Mouse (Mus musculus) cerebellum, postnatal 25 days (tissue): Measurements from ENCODE around the gene Efemp2.
A peak's percentile ranks its signal among the peaks of the same experiment; 100 is the strongest.

Experiments used
- DNase-seq, 2 experiments: peaks; one replicate each; pipeline ENCODE4 v3.0.0; 2021; ENCODE audit warnings: mixed read lengths in 2 of 2

Efemp2 gene

DNA sequence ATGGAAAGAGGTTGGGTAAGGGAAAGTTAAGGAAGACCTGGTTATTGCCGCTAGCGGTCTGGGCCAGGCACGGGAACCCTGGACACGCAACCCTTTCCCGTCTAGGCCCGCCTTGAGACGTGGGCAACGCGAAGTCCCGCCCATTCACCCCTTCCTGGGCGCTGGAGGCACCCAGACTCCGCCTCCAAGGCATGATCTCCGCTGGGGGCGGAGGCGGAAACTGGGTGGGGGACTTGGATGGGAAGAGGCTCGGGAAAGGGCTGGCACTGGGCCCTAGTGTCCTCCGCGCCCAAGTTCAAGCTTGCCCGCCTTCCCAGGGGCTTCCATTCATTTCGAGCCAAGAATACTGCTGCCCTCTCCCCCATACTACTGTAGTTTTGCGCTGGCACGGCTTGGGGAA is at the start of gene Efemp2:
TSS of gene Efemp2 (plus strand) at position 235 of the 400 bp plus-strand sequence.
- peak; percentile 56 to 76 for DNase-seq

DNA sequence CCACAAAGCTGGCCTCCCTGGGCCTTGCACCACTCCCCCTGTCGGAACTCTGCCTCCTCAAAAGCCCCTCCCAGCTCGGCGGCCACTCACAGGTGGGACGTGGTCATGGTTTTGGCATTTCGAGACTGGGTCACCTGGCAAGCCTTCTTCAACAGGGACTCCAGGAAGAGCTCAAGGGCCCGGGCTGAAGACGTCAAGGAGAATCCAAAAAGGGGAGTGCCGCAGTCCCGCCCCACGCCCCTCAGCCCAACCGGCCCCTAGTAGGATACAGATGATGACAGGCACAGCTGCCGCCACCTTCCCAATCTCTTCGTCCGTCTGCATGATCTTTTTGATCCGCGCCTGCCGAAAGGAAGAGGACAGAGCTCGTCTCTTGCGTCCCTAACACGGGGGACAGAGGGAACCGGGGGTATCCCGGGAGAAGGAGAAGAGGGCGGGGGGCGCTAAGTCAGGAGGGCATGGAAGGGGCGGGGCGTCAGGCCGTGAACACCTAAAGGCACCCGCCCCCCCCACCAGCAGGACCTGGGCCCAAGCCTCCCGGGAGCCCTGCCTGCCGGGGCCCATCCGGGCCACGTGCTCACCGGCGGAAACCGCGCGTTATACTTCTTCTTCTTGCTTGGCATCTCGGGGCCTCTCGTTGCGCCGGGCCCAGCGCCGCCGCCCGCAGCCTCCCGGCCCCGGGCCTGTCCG is 49.5 kb upstream of the Efemp2 start:
- peak in 1 of 2 experiments; percentile 87 for DNase-seq

DNA sequence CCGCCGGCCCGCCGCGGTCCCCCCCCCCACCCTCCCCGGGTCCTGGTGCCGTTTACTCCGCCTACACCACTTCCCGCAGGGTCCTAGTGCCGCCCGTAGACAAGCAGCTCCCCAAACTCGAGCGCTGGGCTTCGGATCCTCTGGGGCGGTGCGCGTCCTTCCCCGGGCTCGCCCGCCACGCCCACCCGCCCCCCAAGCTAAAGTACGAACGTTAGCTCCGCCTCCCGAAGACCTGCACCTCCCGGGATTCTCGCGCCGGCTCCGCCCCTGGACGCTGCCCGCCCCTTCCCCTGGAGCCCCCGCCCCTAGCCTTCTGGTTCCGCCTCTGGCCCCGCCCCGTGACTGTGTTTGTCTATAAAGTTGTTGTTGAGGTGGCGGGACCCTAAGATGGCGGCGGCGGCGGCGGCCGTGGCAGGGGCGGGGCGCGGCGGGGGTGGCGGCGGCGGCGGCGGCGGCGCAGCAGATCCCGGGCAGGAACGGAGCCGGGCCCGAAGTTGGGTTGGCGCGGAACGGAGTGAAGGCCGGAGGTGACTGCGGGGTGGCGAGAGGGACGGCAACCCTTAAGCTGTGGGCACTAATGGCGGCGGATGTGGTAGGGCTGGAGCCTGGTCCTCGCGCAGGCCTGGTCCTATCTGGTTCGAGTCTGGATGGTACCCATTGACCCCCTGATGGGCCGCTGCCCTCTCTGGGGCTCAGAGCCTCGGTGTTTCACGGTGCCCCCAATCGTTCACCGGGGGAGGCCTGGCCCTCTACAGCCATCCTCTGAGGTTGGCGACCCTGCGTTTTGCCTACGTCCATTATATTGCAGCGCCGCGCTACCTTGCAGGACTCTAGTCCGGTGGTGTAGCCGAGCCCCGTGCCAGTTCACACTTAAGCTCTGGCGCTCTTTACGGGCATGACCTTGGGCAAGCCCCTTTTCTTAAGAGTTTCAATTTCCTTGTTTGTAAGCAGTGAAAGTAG is 48.7 kb upstream of the Efemp2 start, which contains the start of the genes Drap1 and AI837181:
TSS of gene Drap1 (minus strand) at position 198 of the 960 bp plus-strand sequence.
TSS of gene AI837181 (plus strand) at position 363 of the 960 bp plus-strand sequence.
- peak; percentile 94 to 98 for DNase-seq

DNA sequence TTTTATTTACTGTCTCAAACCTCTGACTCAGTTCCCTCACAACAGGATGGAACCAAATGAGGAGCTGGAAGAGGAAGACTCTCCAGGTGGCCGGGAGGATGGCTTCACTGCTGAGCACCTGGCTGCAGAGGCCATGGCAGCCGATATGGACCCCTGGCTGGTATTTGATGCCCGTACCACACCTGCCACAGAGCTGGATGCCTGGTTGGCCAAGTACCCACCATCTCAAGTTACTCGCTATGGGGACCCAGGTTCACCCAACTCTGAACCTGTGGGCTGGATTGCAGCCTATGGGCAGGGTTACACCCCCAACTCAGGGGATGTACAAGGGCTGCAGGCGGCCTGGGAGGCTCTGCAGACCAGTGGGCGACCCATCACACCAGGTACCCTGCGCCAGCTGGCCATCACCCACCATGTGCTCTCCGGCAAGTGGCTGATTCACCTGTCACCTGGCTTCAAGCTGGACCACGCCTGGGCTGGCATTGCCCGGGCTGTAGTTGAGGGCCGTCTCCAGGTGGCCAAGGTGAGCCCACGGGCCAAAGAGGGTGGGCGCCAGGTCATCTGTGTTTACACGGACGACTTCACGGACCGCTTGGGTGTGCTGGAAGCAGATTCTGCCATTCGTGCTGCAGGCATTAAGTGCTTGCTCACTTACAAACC is 47.7 kb upstream of the Efemp2 start:
- peak; percentile 33 to 47 for DNase-seq

DNA sequence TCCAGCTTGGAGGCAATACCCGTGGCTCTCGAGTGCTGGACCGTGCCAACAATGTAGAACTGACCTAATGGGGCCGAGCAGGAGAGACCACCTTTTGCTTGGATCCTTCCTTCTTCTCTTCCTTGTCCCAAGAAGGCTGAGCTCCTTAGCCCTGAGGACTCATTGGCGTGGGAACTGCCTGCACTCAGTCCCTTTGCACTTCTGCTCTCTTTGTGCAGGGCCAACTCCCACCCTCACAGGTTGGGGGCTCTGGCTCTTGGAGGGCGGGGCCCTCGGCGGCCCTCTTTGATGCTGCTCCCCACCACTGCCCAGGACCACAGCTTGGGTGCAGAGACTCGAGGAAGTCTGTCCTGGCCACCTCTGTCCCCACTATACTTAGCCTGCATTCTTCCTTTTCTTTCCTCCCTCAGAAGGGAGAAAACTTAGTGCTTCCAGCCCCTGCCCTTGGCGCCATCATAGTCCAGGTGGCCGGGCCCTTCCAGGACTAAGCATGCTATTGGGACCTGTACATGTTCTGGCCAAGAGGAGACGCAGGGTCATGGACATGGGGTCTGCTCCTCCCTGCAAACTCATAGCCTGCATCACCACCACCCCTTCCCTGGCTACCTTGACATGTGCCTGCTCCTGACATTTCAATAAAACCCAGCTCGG is 47.0 kb upstream of the Efemp2 start:
- peak in 1 of 2 experiments; percentile 10 for DNase-seq

DNA sequence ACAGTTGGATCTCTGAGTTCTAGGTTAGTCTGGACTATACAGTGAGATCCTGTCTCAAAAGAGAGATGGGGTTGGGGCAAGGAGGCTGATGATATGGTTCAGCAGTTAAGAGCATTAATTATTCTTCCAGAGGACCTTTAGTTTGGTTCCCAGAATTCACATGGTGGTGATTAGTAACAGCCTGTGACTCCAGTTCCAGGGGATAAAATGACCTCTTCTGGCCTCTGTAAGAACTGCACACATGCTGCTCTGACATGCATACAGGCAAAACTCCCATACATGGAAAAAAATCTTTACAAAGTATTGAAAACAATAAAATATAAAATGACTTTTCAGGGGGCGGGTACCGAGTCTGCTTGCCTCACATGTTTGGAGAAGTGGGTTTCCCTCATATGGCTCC is 45.7 kb upstream of the Efemp2 start:
- peak; percentile 24 to 48 for DNase-seq

DNA sequence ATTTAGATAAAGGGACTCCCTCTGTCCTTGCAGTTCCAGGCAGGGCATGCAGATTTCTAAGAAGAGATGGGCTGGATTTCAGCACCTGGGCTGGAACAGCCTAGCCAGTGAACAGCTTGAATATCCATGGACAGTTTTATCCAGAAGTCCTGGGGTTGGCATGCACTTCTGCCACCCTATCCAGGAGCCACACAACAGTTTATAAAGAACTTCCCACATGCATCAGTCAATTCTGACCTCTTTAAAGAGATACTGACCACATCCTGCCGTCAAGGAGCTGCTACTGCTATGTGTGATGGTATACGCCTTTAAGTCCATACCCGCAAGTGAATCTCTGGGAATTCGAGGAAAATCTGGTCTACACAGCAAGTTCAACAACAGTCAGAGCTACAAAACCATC is 44.5 kb upstream of the Efemp2 start:
- peak in 1 of 2 experiments; percentile 9 for DNase-seq

DNA sequence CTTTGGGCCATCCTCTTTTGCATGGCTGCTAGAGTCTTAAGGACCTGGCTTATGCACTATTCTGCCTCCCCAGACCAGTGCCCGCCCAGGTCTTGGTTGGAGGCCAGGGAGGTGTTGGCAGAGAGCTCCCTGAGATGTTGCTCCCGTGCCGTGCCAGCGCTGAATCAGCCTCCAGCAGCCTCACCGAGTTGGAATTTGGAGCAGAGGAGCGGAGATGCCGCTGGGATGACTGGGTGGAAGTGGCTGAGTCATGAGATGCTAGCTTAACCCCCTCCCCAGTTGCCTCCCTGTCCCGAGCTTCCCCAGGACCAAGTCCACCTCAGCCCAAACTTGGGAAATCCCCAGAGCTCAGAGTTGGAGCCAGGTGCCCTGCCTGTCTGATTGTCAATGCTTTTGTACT is 43.9 kb upstream of the Efemp2 start:
- DNase-seq, result peak; percentile 79 to 85

DNA sequence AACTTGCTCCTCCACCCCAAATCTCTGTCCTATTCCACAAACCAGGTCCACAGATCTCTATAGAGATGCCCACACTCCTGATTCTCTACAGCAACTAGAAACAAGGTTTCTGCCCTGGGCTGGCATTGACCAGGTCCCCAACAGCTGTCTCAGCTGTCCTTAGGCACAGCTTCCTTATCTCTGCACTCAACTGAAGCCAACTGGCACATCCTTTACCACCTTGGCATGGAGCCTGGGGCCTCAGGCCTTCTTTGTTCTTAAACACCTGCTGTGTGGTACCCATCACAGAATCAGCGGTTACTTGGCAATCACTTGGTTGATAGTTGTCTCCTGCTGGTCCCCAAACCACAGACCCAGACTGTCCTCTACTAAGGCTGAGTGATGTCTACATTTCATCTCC is 43.3 kb upstream of the Efemp2 start:
- DNase-seq, result peak in 1 of 2 experiments; percentile 16

DNA sequence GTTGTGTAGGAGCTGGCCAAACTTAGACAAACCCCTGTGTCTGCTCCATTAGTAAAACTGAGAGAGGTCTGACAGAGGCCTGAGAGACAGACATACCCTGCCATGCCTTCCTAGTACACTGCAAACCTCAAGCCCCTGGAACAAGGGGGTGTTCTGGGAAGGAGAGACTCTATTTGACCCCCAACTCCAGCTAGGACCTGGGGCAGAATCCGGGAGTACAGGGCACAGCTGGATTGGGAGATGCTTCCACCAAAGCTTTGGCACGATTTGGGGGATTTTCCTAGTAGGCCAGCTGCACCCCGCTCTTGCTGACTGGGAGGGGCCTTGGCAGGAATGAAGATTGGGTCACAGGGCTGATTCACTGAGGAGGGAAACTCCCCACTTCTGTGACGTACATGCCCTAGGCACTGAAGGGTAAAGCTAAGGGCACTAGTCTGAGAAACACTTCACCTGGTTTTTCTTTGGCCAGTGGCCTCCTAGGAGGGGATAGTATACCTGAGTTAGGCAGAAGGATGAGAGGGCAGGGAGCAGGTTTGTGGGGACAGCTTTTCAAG is 41.8 kb upstream of the Efemp2 start:
- DNase-seq, result peak in 1 of 2 experiments; percentile 6

DNA sequence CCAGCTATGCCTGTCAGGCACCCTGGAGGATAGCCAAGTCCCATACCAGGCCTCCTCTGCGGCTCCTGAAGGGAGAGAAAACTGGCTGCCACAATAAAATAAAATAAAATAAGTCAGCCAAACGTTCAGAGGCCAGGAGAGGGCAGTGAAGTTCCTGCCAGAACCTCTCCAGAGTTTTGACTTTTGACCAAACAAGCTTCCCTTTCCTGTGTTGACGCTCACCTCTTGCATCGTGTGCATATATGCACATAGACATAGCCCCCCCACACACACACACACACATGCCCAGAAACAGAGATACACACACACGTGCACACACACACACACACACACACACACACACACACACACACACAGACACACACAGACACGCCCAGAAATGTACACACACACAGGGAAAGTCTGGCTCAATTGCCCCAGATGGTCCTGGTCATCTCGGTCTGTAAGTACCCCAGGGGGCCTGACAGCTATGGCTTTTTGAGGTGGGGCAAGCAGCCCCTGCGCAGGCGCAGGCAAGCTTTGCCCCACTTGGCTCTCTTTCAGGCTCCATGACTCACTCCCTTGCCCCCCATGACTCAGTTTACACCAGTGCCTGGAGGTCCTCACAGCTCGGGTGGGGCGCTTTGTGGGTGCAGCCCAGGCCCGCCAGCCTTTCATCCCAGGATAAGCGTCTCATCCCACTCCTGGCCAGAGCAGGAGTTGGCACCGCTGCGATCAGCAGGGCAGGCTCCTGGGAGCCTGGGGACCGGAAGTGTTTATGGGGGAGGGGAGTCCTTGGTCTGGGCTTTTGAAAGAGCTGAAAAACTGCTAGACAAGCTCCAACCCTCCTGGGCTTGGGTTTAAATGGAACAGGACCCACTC is 40.5 kb upstream of the Efemp2 start:
- DNase-seq, result peak; percentile 40 to 60

DNA sequence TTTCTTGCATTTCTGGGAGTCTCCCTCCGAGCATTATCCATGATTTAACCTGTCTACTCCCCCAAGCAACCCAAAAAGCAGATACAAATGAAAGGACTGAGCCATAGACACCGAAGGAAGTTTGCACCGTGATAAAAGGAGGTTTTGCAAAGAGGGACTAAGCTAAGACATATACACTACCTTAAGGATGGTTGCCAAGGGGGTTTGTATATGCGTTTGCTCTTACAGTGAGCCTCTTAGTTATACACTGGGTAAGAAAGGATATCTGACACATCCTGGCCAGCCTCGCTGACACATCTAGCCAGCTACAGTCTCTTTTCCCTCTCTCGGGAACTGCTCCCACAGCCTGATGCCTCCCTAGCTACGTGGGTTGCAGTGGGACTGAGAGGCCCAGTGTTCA is 39.8 kb upstream of the Efemp2 start:
- DNase-seq, result no peak

DNA sequence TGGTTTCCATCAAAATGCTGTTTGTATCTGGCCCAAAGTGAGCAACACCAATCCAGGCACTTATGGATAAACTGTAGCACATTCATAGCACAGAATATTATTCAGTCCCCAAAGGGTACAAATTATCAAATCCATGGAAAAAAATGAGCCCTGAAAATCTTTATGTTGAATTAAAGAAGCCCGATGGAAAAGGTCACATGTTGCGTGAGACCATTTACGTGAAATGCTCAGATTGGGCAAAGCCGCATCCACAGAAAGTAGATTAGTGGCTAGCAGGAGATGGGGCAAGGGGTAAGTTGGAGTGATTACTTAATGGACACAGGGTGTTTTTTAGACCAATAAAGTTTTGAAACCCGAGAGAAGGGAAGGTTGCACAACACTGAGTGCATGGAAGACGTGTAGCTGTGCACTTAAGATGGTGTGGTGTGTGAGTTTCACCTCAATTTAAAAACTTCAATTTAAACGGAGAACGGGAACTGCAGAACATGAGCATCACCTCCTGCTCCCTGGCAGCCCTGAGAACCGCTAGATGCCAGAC is 29.3 kb upstream of the Efemp2 start:
- DNase-seq, result no peak

DNA sequence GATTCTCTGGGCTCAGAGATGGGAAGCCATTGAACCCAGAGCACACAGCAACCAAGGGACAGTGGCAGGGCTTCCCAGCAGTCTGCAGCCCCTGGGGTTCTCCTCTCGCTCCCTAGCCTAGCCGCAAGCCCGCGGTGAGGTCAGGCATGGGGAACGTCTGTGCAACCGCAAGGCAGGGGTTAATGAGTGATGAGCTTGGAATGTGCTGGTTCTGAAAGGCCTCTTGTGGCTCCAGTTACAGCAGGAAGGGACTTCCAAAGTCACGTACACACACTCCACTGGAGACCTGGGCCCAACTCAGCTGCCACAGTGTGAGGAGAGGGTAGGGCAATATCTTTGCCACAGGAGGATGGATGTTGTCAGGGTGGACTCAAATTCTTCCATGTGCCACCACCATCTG is 28.8 kb upstream of the Efemp2 start:
- DNase-seq, result no peak

DNA sequence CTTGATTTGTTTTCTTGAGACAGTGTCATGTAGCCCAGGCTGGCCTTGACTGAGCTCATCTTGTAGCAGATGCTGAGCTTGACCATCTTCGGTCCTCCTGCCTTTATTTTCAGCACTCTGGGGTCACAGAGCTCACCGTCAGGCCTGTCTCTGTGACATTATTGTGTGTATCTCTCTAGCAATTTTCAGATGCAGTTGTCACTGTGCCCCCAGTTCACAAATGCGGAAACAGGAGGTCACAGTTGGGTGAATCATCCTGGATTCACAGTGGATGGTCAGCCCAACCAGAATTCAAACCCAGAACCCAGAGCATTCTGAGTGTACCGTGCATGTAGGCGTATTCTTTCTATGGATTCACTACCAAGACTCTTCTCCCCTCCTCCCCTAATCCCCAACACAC is 28.0 kb upstream of the Efemp2 start:
- DNase-seq, result no peak

DNA sequence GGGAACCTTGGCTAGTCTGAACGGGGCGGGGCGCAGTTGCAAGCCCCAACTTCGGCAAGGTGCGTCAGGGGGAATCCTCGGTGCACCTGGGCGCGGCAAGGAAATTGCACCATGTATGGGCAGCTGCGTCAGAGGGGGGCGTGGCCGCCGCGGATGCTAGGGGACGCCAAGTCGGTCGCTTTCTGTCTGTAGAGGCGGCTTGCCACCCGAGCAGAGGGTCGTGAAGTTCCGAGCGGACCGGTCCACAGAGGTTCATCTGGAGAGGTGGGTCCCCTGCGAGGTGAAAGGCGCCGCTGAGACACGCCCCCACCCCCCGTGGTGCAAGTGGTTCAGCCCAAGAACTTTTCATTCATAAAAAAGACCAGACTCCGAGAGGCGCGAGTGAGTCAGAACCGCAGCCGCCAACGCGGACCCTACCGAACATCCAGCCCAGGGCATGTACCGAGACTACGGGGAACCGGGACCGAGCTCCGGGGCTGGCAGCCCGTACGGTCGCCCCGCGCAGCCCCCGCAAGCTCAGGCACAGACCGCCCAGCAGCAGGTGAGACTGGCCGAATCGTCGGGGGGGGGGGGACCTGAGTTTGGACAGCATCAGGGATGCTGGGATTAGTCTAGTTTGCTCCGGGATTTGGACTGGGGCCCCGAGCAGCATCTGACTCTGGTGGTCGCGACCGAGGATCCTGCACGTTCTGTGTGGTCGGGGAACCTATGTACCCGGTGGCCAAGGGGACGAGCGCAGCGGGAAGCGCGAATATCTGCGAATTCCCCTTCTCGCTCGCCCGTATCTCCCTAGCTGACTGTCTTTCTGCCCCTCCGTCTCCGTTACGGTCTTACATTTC is 26.0 kb upstream of the Efemp2 start, which contains the start of gene Fosl1:
TSS of gene Fosl1 (plus strand) at position 33 of the 839 bp plus-strand sequence.
- DNase-seq, result peak; percentile 61 to 78

DNA sequence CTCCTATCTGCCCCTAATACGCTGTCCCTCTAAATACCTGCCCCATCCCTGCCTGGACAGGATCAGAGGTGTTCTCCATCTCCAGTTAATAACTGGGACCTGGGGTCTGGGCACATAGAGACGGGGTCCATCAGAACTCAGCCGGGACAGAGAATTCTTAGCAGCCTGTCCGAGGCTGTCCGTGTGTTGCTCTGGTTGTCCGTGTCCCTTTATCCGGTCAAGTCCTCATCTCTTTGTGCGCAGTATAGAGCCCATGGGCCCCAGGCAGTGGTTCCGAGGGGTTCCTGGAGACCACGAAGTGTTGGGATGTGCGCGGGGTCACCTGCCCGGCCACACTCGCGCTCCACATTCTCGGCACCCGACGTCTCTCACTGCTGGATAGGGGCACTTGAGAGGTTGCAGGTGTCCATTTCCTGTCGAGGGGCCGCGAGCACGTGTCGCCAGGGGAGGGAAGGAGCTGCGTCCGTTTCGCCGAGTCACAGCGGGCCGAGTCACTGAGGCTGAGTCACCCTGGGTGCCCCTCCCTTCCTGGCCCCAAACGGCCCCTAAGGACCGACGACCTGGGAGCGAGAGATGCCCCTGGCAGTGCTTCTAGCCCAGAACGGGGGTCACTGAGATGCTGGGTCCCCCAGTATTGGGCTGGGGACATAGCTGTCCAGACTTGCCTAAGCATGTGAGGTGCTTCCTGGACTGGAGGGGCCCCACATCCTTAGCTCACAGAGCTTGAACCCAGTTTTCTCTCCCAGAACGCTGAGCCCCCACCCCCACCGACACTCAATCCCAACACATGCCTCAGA is 25.2 kb upstream of the Efemp2 start:
- DNase-seq, result no peak

DNA sequence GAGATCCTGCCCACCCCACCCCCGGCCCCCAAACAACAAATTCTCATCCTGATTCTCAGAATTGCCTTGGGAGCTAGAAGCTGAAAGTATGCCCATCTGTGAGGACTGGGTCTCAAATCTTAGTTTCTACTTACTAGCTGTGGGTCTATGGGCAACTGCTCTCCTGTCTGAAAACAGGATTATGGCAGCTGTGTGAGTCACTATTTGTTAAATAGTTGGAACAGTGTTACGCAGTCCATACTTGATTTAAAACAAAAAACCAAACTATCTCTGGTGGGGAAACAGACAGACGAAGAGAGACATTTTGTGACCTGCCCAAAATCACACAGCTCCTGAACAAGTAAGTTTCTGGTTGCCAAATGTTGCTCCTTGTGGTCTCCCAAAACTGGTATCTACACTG is 24.1 kb upstream of the Efemp2 start:
- no peak for DNase-seq

DNA sequence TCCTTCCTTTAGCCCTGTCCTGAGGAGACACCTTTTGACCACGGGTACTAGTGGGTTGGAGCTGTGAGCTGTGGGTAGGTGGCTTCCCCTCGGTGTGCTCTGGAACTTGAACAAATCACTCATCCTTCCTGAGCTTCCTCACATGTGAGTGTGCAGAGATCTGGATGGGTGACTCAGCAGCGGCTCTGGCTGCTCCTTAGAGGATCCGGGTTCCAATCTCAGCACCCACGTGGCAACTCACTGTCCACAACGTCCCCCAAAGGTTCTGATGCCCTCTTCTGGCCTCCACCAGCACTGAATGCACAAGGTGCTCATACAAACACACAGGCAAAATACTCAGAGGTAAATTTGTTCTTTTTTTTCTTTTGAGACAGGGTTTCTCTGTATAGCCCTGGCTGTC is 22.0 kb upstream of the Efemp2 start:
- no peak for DNase-seq
